In the genomic region with DNA sequence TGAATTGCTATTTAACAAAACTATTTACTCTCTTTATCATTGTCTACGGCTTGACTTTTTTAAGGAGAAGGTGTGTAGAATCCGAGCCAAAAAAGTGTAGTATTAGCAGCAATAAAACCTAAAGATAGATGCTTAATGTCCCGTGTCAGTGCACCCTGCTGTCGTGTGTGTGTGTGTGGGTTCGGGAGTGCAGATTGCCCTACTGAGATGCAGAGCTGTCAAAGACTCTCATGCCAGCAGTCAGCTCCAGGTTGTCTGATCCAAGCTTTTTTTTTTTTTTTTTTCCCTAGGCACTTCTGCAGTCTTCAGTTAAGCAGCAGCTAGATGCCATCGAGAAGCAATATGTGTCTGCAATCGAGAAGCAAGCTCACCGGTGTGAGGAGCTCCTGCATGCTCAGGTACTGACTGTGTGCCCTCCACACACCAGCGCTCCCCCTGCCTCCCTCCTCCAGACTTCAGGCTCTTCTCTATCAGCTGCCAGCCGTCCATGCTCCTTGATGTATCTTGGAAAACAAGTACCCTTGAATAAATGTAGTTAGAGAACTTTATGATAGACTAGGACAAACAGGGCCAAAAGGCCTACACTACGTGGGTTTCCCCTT, we compare ENCODE assay signal across 15 mouse cellular contexts.
DNase-seq lines count a peak whose midpoint lies in the region; ATAC-seq and TF ChIP-seq lines count a peak whose summit lies in the region.
"Had no signal": no experiment of that assay in that cellular context is flagged by ENCODE, and none has a peak within 500 bp of the region (broad histone marks: within the 10 kb centered on the region; RNA-seq: fewer than 3 reads in every experiment).

No protein-coding gene starts in this region.

- H3K4me1 ChIP-seq in kidney, embryonic 14.5 days (ENCODE audit: control insufficient read depth, insufficient read depth, low read length): peaks cover 7% of the 10 kb centered on the region; the same call in 1 of the 2 replicates
- 0 out of 2 replicates have a peak, but pooled peaks cover 2% of the 10 kb centered on the region for H3K4me1 ChIP-seq in midbrain, postnatal 0 days (ENCODE audit: insufficient read depth, low read length)
- H3K4me1 ChIP-seq in midbrain, embryonic 10.5 days: peaks cover 5% of the 10 kb centered on the region
- H3K4me1 ChIP-seq in neural tube, embryonic 14.5 days (ENCODE audit: control insufficient read depth, insufficient read depth, low read length): peaks cover 5% of the 10 kb centered on the region; the same call in 1 of the 2 replicates

- H3K36me3 ChIP-seq in kidney, embryonic 14.5 days (ENCODE audit: control insufficient read depth, insufficient read depth, low read length): no peaks in the 10 kb centered on the region
- no peaks in the 10 kb centered on the region for H3K36me3 ChIP-seq in midbrain, postnatal 0 days (ENCODE audit: insufficient read depth, low read length)
- no peaks in the 10 kb centered on the region for H3K36me3 ChIP-seq in midbrain, embryonic 10.5 days
- H3K36me3 ChIP-seq in neural tube, embryonic 14.5 days (ENCODE audit: control insufficient read depth, insufficient read depth, low read length): no peaks in the 10 kb centered on the region

- H3K9ac ChIP-seq in kidney, embryonic 14.5 days (ENCODE audit: low read depth, low read length): no peak overlapping the region
- no peak overlapping the region for H3K9ac ChIP-seq in midbrain, postnatal 0 days (replicated peaks; ENCODE audit: low read length, poor library complexity, severe bottlenecking)
- no peak overlapping the region for H3K9ac ChIP-seq in neural tube, embryonic 14.5 days (replicated peaks; ENCODE audit: low read depth, low read length)
- H3K9ac ChIP-seq: liver, postnatal 0 days had no signal

- H3K27ac ChIP-seq in kidney, embryonic 14.5 days (ENCODE audit: low read depth, low read length): no peak overlapping the region
- no peak overlapping the region for H3K27ac ChIP-seq in midbrain, postnatal 0 days (ENCODE audit: low read depth, low read length)
- H3K27ac ChIP-seq in midbrain, embryonic 10.5 days (replicated peaks): no peak overlapping the region
- no peak overlapping the region for H3K27ac ChIP-seq in neural tube, embryonic 14.5 days (ENCODE audit: low read depth, low read length)

- no peaks in the 10 kb centered on the region for H3K9me3 ChIP-seq in kidney, embryonic 14.5 days (ENCODE audit: control insufficient read depth, low read length)
- no peaks in the 10 kb centered on the region for H3K9me3 ChIP-seq in midbrain, postnatal 0 days (ENCODE audit: low read length)
- no peaks in the 10 kb centered on the region for H3K9me3 ChIP-seq in midbrain, embryonic 10.5 days (replicated peaks)
- no peaks in the 10 kb centered on the region for H3K9me3 ChIP-seq in neural tube, embryonic 14.5 days (ENCODE audit: control insufficient read depth, low read length)

- no peak overlapping the region for H3K4me3 ChIP-seq in kidney, embryonic 14.5 days (ENCODE audit: low read length)
- H3K4me3 ChIP-seq in midbrain, postnatal 0 days (ENCODE audit: low read depth, low read length): no peak overlapping the region
- no peak overlapping the region for H3K4me3 ChIP-seq in midbrain, embryonic 10.5 days
- H3K4me3 ChIP-seq in neural tube, embryonic 14.5 days (ENCODE audit: low read depth, low read length): no peak overlapping the region
- H3K4me3 ChIP-seq: myocyte had no signal

- DNase-seq in cerebellum, adult 11 months: peak; percentile 6
- no peak for DNase-seq in cerebellum, postnatal 4 days (ENCODE audit: low spot score in 2 of 2)
- DNase-seq in kidney, postnatal 4 days: no peak
- peak; percentile 27 for DNase-seq in midbrain, postnatal 0 days (ENCODE audit: low spot score)
- DNase-seq in midbrain, embryonic 10.5 days (ENCODE audit: low spot score): no peak
- no peak for DNase-seq in layer of hippocampus, adult 11-12 months (ENCODE audit: low spot score)
- DNase-seq: gastrocnemius, postnatal 14 days; kidney, adult 18-20 months; liver; liver, postnatal 0 days; lung, postnatal 14 days had no signal

- WGBS in kidney, embryonic 14.5 days: 29% methylated on average over 11 of the region's 11 CpGs
- WGBS in midbrain, postnatal 0 days: 57% methylated on average over 11 of the region's 11 CpGs
- WGBS in midbrain, embryonic 10.5 days: 75% methylated on average over 11 of the region's 11 CpGs
- 36% methylated on average over 11 of the region's 11 CpGs for WGBS in neural tube, embryonic 14.5 days

- peak; percentile 72; the same call in 1 of the 2 replicates for ATAC-seq in kidney, embryonic 14.5 days (ENCODE audit: low FRiP score, low TSS enrichment)
- no peak for ATAC-seq in midbrain, postnatal 0 days (ENCODE audit: low FRiP score)
- ATAC-seq in neural tube, embryonic 14.5 days (ENCODE audit: low read depth): peak; percentile 66
- ATAC-seq: liver, postnatal 0 days had no signal

- H3K27me3 ChIP-seq in kidney, embryonic 14.5 days (ENCODE audit: control insufficient read depth, insufficient read depth, low read length): no peaks in the 10 kb centered on the region
- H3K27me3 ChIP-seq in midbrain, postnatal 0 days (ENCODE audit: insufficient read depth, low read length): no peaks in the 10 kb centered on the region
- H3K27me3 ChIP-seq in midbrain, embryonic 10.5 days (ENCODE audit: low read depth, poor library complexity, severe bottlenecking): no peaks in the 10 kb centered on the region
- H3K27me3 ChIP-seq in neural tube, embryonic 14.5 days (ENCODE audit: control insufficient read depth, insufficient read depth, low read length): no peaks in the 10 kb centered on the region

- H3K4me2 ChIP-seq in kidney, embryonic 14.5 days (replicated peaks; ENCODE audit: low read depth, low read length): no peak overlapping the region
- H3K4me2 ChIP-seq in midbrain, postnatal 0 days (ENCODE audit: low read depth, low read length, poor library complexity, severe bottlenecking): no peak overlapping the region
- H3K4me2 ChIP-seq in neural tube, embryonic 14.5 days (ENCODE audit: low read depth, low read length): no peak overlapping the region
- H3K4me2 ChIP-seq: midbrain, embryonic 11.5 days had no signal

- no peak for TF ChIP-seq CTCF in midbrain, postnatal 0 days (IDR thresholded peaks at IDR 0.05)

Comparison
In these comparisons a context has a peak if more than half of its experiments do, and no peak if none do; other contexts are left out.
1. DNase-seq: peak in cerebellum, adult 11 months (single experiment) and midbrain, postnatal 0 days (single experiment); none in cerebellum, postnatal 4 days (0 of 2), kidney, postnatal 4 days (0 of 2), midbrain, embryonic 10.5 days (single experiment) and layer of hippocampus, adult 11-12 months (single experiment).